Mouse (Mus musculus) kidney, adult 2 months (tissue): ENCODE measurements around the gene Mettl26.

Experiments used
- CTCF ChIP-seq: fragments of 200-500 bp; conservative IDR thresholded peaks from 2 replicates; pipeline ENCODE4 v1.5.1; 2011; ENCODE audit warnings: low read depth, mild to moderate bottlenecking, control low read depth, low read length, moderate library complexity, mixed read lengths; ENCODE audit not compliant: insufficient read depth, insufficient read length
- POLR2A ChIP-seq: fragments of 200-500 bp; IDR thresholded peaks from one replicate; pipeline ENCODE4 v1.6.1; 2011; ENCODE audit warnings: low read depth, low read length, control low read depth

DNA sequence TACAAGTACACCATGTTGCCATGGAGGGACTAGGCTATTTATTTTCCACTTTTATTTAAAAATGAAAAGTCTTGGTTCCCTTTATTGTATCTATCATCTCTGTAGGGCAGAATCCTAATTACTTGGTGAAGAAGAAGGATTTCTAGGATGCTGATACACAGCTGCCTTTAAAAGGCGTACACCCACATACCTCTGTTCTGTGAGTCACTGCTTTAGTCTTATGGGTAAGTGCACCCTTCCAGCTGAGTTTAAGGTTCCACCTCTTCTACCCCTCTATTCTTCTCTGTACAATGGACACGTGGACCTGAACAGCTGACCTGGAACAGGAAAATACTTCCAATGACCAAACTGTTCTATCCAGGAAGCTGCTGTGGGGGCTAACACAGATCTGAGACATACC, 32.8 kb downstream of the Mettl26 start:
- TF ChIP-seq POLR2A (no peak), CTCF (no peak)
